ENCODE assay signal across 13 mouse cellular contexts in the genomic region with DNA sequence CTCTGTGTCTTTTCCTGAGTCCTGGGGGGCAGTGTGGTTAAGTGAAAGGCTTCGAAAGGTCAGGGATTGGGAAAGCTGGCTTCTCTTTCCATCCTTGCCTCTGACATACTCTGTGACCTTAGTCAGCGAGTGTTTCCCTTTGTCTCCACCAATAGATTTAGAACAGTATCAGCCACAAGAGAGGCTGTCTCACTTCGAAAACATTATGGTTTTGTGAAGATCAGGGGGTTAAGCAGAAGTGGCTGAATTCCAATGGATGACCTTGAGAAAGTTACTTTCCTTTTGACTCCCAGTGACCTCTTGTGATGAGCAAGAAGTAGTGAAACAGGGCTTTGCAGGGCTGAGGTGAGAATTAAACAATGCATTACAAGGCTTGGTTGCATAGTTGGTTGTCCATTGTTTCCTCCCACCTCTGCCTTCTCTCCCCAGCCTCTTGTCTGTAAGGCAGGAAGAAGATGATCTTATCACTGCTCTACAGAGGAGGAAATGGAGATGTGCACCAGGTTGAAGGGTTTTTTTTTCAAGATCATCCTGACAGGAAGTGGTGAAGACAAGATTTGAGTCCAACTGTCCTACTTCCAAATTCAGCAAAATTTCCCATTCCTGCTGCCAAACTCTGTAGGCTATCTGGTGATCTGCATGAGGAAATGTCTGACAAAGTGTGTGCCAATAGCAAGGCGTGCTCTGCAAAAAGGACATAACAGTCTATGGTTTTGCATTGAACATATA. TPM values are rescaled to one million over a fixed set of nuclear protein-coding genes. Genes with fewer than 3 reads are reported as not detected.
A peak's percentile ranks its signal among the peaks of the same experiment; 100 is the strongest.
DNase-seq lines count a peak whose midpoint lies in the region; ATAC-seq and TF ChIP-seq lines count a peak whose summit lies in the region.
"Had no signal": no experiment of that assay in that cellular context is flagged by ENCODE, and none has a peak within 500 bp of the region (broad histone marks: within the 10 kb centered on the region; RNA-seq: fewer than 3 reads in every experiment).

No protein-coding gene starts in this region.

- no peak overlapping the region for H3K9ac ChIP-seq in liver, adult 2 months (ENCODE audit: low read depth, low read length)
- H3K9ac ChIP-seq in liver, embryonic 11.5 days (ENCODE audit: low read depth, low read length) = no peak overlapping the region
- H3K9ac ChIP-seq in hindbrain, embryonic 16.5 days (ENCODE audit: low read depth, low read length) = no peak overlapping the region
- H3K9ac ChIP-seq: limb, embryonic 12.5 days; midbrain, embryonic 13.5 days had no signal

- H3K4me1 ChIP-seq in liver, adult 2 months (ENCODE audit: control insufficient read depth, insufficient read depth, low read length) = no peaks in the 10 kb centered on the region; the same call in 1 of the 2 replicates
- H3K4me1 ChIP-seq in liver, embryonic 11.5 days (replicated peaks; ENCODE audit: control insufficient read depth, insufficient read depth, low read length) = peaks cover 5% of the 10 kb centered on the region; the same call in 1 of the 2 replicates
- H3K4me1 ChIP-seq in brown adipose tissue, adult 24 weeks (ENCODE audit: control insufficient read depth, insufficient read depth, insufficient read length, low read length) = peaks cover 17% of the 10 kb centered on the region
- H3K4me1 ChIP-seq in hindbrain, embryonic 16.5 days (ENCODE audit: control insufficient read depth, insufficient read depth, low read depth, low read length) = no peaks in the 10 kb centered on the region
- H3K4me1 ChIP-seq: limb, embryonic 12.5 days had no signal

- 76% methylated on average over 4 of the region's 4 CpGs for WGBS in liver, adult 2 months
- 63% methylated on average over 4 of the region's 4 CpGs for WGBS in liver, embryonic 11.5 days
- 90% methylated on average over 4 of the region's 4 CpGs for WGBS in hindbrain, embryonic 16.5 days

- H3K36me3 ChIP-seq in liver, adult 2 months (ENCODE audit: control insufficient read depth, insufficient read depth, low read length) = no peaks in the 10 kb centered on the region
- H3K36me3 ChIP-seq in liver, embryonic 11.5 days (ENCODE audit: control insufficient read depth, insufficient read depth, low read length) = no peaks in the 10 kb centered on the region
- H3K36me3 ChIP-seq in hindbrain, embryonic 16.5 days (ENCODE audit: control insufficient read depth, insufficient read depth, low read length) = no peaks in the 10 kb centered on the region
- H3K36me3 ChIP-seq: limb, embryonic 12.5 days; midbrain, embryonic 13.5 days had no signal

- peak; percentile 15 for DNase-seq in adrenal gland, adult 2 months
- DNase-seq in adrenal gland, adult 8-10 months = no peak
- peak; percentile 9 for DNase-seq in liver, adult 2 months (ENCODE audit: extremely low read depth, low read depth, low spot score)
- no peak for DNase-seq in liver, embryonic 11.5 days (ENCODE audit: low spot score)
- DNase-seq in retina, embryonic 14.5 days (ENCODE audit: low spot score) = no peak
- DNase-seq: adrenal gland, postnatal 10 days; B cell, adult 2 months had no signal

- H3K27me3 ChIP-seq in liver, adult 2 months (ENCODE audit: control insufficient read depth, insufficient read depth, low read length) = no peaks in the 10 kb centered on the region
- H3K27me3 ChIP-seq in liver, embryonic 11.5 days (replicated peaks; ENCODE audit: control insufficient read depth, insufficient read depth, low read length) = no peaks in the 10 kb centered on the region
- no peaks in the 10 kb centered on the region for H3K27me3 ChIP-seq in hindbrain, embryonic 16.5 days (replicated peaks; ENCODE audit: control insufficient read depth, insufficient read depth, low read length)
- H3K27me3 ChIP-seq: limb, embryonic 12.5 days; midbrain, embryonic 13.5 days had no signal

- no peak for ATAC-seq in liver, embryonic 11.5 days (replicated peaks; ENCODE audit: low FRiP score)
- ATAC-seq in monocyte, adult 5-6 weeks (replicated peaks; ENCODE audit: insufficient number of reproducible peaks, low FRiP score, low TSS enrichment, poor library complexity, severe bottlenecking) = peak; percentile 75
- no peak for ATAC-seq in hindbrain, embryonic 16.5 days
- ATAC-seq: intestine, embryonic 16.5 days; midbrain, embryonic 13.5 days had no signal

- H3K27ac ChIP-seq in liver, adult 2 months (replicated peaks; ENCODE audit: insufficient read depth, low read depth, low read length) = no peak overlapping the region
- no peak overlapping the region for H3K27ac ChIP-seq in liver, embryonic 11.5 days (ENCODE audit: low read depth, low read length)
- peak overlapping the region; percentile 24; the same call in 1 of the 2 replicates for H3K27ac ChIP-seq in brown adipose tissue, adult 24 weeks (replicated peaks; ENCODE audit: low read depth, low read length)
- H3K27ac ChIP-seq in hindbrain, embryonic 16.5 days (ENCODE audit: low read depth, low read length) = no peak overlapping the region
- H3K27ac ChIP-seq: limb, embryonic 12.5 days had no signal

- no peak overlapping the region for H3K4me2 ChIP-seq in liver, embryonic 11.5 days
- H3K4me2 ChIP-seq in hindbrain, embryonic 16.5 days (ENCODE audit: low read length) = no peak overlapping the region
- H3K4me2 ChIP-seq: limb, embryonic 12.5 days; midbrain, embryonic 13.5 days had no signal

- no peaks in the 10 kb centered on the region for H3K9me3 ChIP-seq in liver, embryonic 11.5 days (ENCODE audit: control insufficient read depth, low read length)
- H3K9me3 ChIP-seq in hindbrain, embryonic 16.5 days (ENCODE audit: control insufficient read depth, low read length) = no peaks in the 10 kb centered on the region
- H3K9me3 ChIP-seq: limb, embryonic 12.5 days; midbrain, embryonic 13.5 days had no signal

- TF ChIP-seq POLR2A in liver, adult 2 months (IDR thresholded peaks at IDR 0.05; ENCODE audit: extremely low read depth, insufficient read depth, low read length) = no peak

- H3K79me2 ChIP-seq in liver, adult 2 months (ENCODE audit: control insufficient read depth, insufficient read depth, low read length) = no peaks in the 10 kb centered on the region

- H3K4me3 ChIP-seq in liver, adult 2 months (ENCODE audit: insufficient read depth, low read depth, low read length) = no peak overlapping the region
- H3K4me3 ChIP-seq in liver, embryonic 11.5 days (ENCODE audit: low read depth, low read length) = no peak overlapping the region
- H3K4me3 ChIP-seq in brown adipose tissue, adult 24 weeks (ENCODE audit: insufficient read depth, low read depth, low read length) = no peak overlapping the region
- H3K4me3 ChIP-seq in hindbrain, embryonic 16.5 days (ENCODE audit: low read length) = no peak overlapping the region
- H3K4me3 ChIP-seq: limb, embryonic 12.5 days; midbrain, embryonic 13.5 days had no signal

- no peak for TF ChIP-seq CTCF in liver, adult 2 months (IDR thresholded peaks at IDR 0.05; ENCODE audit: low read depth, low read length)

RNA-seq across cellular contexts. Expression of gene Vav3, which starts 11.7 kb away (rescaled TPM):
- 1 to 10 TPM; 3.6 to 4.9 TPM for total RNA-seq in adrenal gland, adult 2 months (2021)
- 0.54 and 1.1 TPM in 2 replicates for polyA plus RNA-seq in adrenal gland, adult 2 months (2012; rRNA removed)
- total RNA-seq in adrenal gland, adult 8-10 months (2022) = 1 to 10 TPM; 3.3 to 5.0 (median 4.1) TPM
- 2.6 and 3.0 TPM in 2 replicates for total RNA-seq in liver, adult 2 months (2014; rRNA removed)
- 0.21 and 0.29 TPM in 2 replicates for polyA plus RNA-seq in liver, adult 2 months (2012; rRNA removed)
- polyA plus RNA-seq in liver, embryonic 11.5 days (2014; fragmentation: Nextera tagmentation; extraction: Ambion mirVana) = 5.8 and 7.0 TPM in 2 replicates
- 1.6 and 3.5 TPM in 2 replicates for polyA plus RNA-seq in brown adipose tissue, adult 24 weeks (2012; ENCODE audit: insufficient read depth, insufficient read length, missing spikeins)
- total RNA-seq in monocyte, adult 5-6 weeks (2017) = 78.0 to 89.2 TPM (median 78.1 TPM) in 3 replicates
- polyA plus RNA-seq in hindbrain, embryonic 16.5 days (2015; fragmentation: Nextera tagmentation; extraction: Ambion mirVana) = 10.3 and 13.7 TPM in 2 replicates

Comparison
In these comparisons a context has a peak if more than half of its experiments do, and no peak if none do; other contexts are left out.
1. DNase-seq: peak in adrenal gland, adult 2 months (single experiment) and liver, adult 2 months (single experiment); none in adrenal gland, adult 8-10 months (single experiment), liver, embryonic 11.5 days (single experiment) and retina, embryonic 14.5 days (single experiment).